8 mouse cellular contexts compared by ENCODE assay signal in genomic region chr17:27856798-27857648, GRCm38 (mm10). TPM values are rescaled to one million over a fixed set of nuclear protein-coding genes. Genes with fewer than 3 reads are reported as not detected.
DNase-seq lines count a peak whose midpoint lies in the region; ATAC-seq lines count a peak whose summit lies in the region.

No protein-coding gene starts in this region.

- peak overlapping the region; percentile 81 for H3K27ac ChIP-seq in intestine, embryonic 16.5 days (ENCODE audit: low read length)
- peak overlapping the region; percentile 90 for H3K27ac ChIP-seq in limb, embryonic 15.5 days
- peak overlapping the region; percentile 89 for H3K27ac ChIP-seq in midbrain, embryonic 15.5 days

- peaks cover 3% of the 10 kb centered on the region; the same call in 1 of the 2 replicates for H3K36me3 ChIP-seq in intestine, embryonic 16.5 days (ENCODE audit: control insufficient read depth, insufficient read depth, low read length)
- peaks cover 24% of the 10 kb centered on the region for H3K36me3 ChIP-seq in limb, embryonic 15.5 days
- peaks cover 12% of the 10 kb centered on the region for H3K36me3 ChIP-seq in midbrain, embryonic 15.5 days (replicated peaks)

- WGBS in intestine, embryonic 16.5 days: 1% methylated on average over 52 of the region's 52 CpGs
- 1% methylated on average over 52 of the region's 52 CpGs for WGBS in limb, embryonic 15.5 days
- WGBS in midbrain, embryonic 15.5 days: 1% methylated on average over 50 of the region's 52 CpGs

- H3K9ac ChIP-seq in intestine, embryonic 16.5 days (ENCODE audit: low read depth, low read length): peak overlapping the region; percentile 92
- H3K9ac ChIP-seq in limb, embryonic 15.5 days: peak overlapping the region; percentile 80
- H3K9ac ChIP-seq in midbrain, embryonic 15.5 days: peak overlapping the region; percentile 85

- no peaks in the 10 kb centered on the region for H3K27me3 ChIP-seq in intestine, embryonic 16.5 days (replicated peaks; ENCODE audit: control insufficient read depth, insufficient read depth, low read length)
- no peaks in the 10 kb centered on the region for H3K27me3 ChIP-seq in limb, embryonic 15.5 days
- H3K27me3 ChIP-seq in midbrain, embryonic 15.5 days (replicated peaks): no peaks in the 10 kb centered on the region

- H3K4me1 ChIP-seq in intestine, embryonic 16.5 days (ENCODE audit: control insufficient read depth, insufficient read depth, low read length): peaks cover 18% of the 10 kb centered on the region
- H3K4me1 ChIP-seq in limb, embryonic 15.5 days: peaks cover 22% of the 10 kb centered on the region
- peaks cover 27% of the 10 kb centered on the region for H3K4me1 ChIP-seq in midbrain, embryonic 15.5 days

- peak; percentile 23 to 39 for DNase-seq in left cerebral cortex, adult 18-20 months (ENCODE audit: low spot score in 2 of 2)
- no peak for DNase-seq in left cerebral cortex, adult 11 months (ENCODE audit: low spot score)
- DNase-seq in embryo, embryonic 11.5 days (ENCODE audit: low read depth, low spot score): peak; percentile 37
- DNase-seq in spleen, postnatal 14 days (ENCODE audit: low spot score in 2 of 2): peak; percentile 23 to 49

- H3K9me3 ChIP-seq in intestine, embryonic 16.5 days (ENCODE audit: control insufficient read depth, low read length): no peaks in the 10 kb centered on the region
- H3K9me3 ChIP-seq in limb, embryonic 15.5 days: no peaks in the 10 kb centered on the region
- no peaks in the 10 kb centered on the region for H3K9me3 ChIP-seq in midbrain, embryonic 15.5 days

- ATAC-seq in granulocyte monocyte progenitor cell, adult 5-6 weeks (replicated peaks; ENCODE audit: poor library complexity, severe bottlenecking): peak; percentile 60
- ATAC-seq in intestine, embryonic 16.5 days: peak; percentile 78
- peak; percentile 43 for ATAC-seq in limb, embryonic 15.5 days (ENCODE audit: insufficient number of reproducible peaks, low FRiP score, low TSS enrichment, low read depth)
- ATAC-seq in midbrain, embryonic 15.5 days (replicated peaks): peak; percentile 71

- peak overlapping the region; percentile 92 for H3K4me2 ChIP-seq in intestine, embryonic 16.5 days (ENCODE audit: low read depth, low read length)
- H3K4me2 ChIP-seq in limb, embryonic 15.5 days: peak overlapping the region; percentile 79
- peak overlapping the region; percentile 74 for H3K4me2 ChIP-seq in midbrain, embryonic 15.5 days

- H3K4me3 ChIP-seq in intestine, embryonic 16.5 days (ENCODE audit: low read length): peak overlapping the region; percentile 94
- peak overlapping the region; percentile 90 for H3K4me3 ChIP-seq in limb, embryonic 15.5 days
- H3K4me3 ChIP-seq in midbrain, embryonic 15.5 days: peak overlapping the region; percentile 81

RNA-seq across cellular contexts. Expression of gene Uhrf1bp1, which starts 0.8 kb away (rescaled TPM):
- 10 to 100 TPM; 21.3 to 23.3 TPM for total RNA-seq in left cerebral cortex, adult 18-20 months (2021)
- 13.6 and 19.4 TPM in 2 replicates for total RNA-seq in granulocyte monocyte progenitor cell, adult 5-6 weeks (2014; fragmentation: Nextera tagmentation)
- 6.7 and 6.9 TPM in 2 replicates for total RNA-seq in granulocyte monocyte progenitor cell, adult 5-6 weeks (2017)
- 2.3 and 2.9 TPM in 2 replicates for polyA plus RNA-seq in intestine, embryonic 16.5 days (2015; fragmentation: Nextera tagmentation; extraction: Ambion mirVana)
- 4.5 and 5.7 TPM in 2 replicates for polyA plus RNA-seq in limb, embryonic 15.5 days (2015; fragmentation: Nextera tagmentation; extraction: Ambion mirVana)
- polyA plus RNA-seq in midbrain, embryonic 15.5 days (2015; fragmentation: Nextera tagmentation; extraction: Ambion mirVana): 7.0 and 7.1 TPM in 2 replicates

RNA-seq across cellular contexts. Expression of gene Snrpc, which starts 19.1 kb away (rescaled TPM):
- total RNA-seq in left cerebral cortex, adult 18-20 months (2021): 10 to 100 TPM; 43.5 to 44.7 TPM
- 132 and 184 TPM in 2 replicates for total RNA-seq in granulocyte monocyte progenitor cell, adult 5-6 weeks (2014; fragmentation: Nextera tagmentation)
- total RNA-seq in granulocyte monocyte progenitor cell, adult 5-6 weeks (2017): 117 and 161 TPM in 2 replicates
- polyA plus RNA-seq in intestine, embryonic 16.5 days (2015; fragmentation: Nextera tagmentation; extraction: Ambion mirVana): 218 and 242 TPM in 2 replicates
- 270 and 277 TPM in 2 replicates for polyA plus RNA-seq in limb, embryonic 15.5 days (2015; fragmentation: Nextera tagmentation; extraction: Ambion mirVana)
- polyA plus RNA-seq in midbrain, embryonic 15.5 days (2015; fragmentation: Nextera tagmentation; extraction: Ambion mirVana): 204 and 212 TPM in 2 replicates

RNA-seq across cellular contexts. Expression of gene D17Wsu92e, which starts 36.6 kb away (rescaled TPM):
- total RNA-seq in left cerebral cortex, adult 18-20 months (2021): 100 to 1,000 TPM; 221 to 223 TPM
- total RNA-seq in granulocyte monocyte progenitor cell, adult 5-6 weeks (2014; fragmentation: Nextera tagmentation): 47.9 and 51.2 TPM in 2 replicates
- total RNA-seq in granulocyte monocyte progenitor cell, adult 5-6 weeks (2017): 46.3 and 50.6 TPM in 2 replicates
- polyA plus RNA-seq in intestine, embryonic 16.5 days (2015; fragmentation: Nextera tagmentation; extraction: Ambion mirVana): 14.7 and 20.8 TPM in 2 replicates
- 16.4 and 17.0 TPM in 2 replicates for polyA plus RNA-seq in limb, embryonic 15.5 days (2015; fragmentation: Nextera tagmentation; extraction: Ambion mirVana)
- 10.9 and 11.4 TPM in 2 replicates for polyA plus RNA-seq in midbrain, embryonic 15.5 days (2015; fragmentation: Nextera tagmentation; extraction: Ambion mirVana)

RNA-seq across cellular contexts. Expression of gene Anks1, which starts 52.1 kb away (rescaled TPM):
- total RNA-seq in left cerebral cortex, adult 18-20 months (2021): 10 to 100 TPM; 39.5 to 44.5 TPM
- 49.0 and 66.4 TPM in 2 replicates for total RNA-seq in granulocyte monocyte progenitor cell, adult 5-6 weeks (2014; fragmentation: Nextera tagmentation)
- total RNA-seq in granulocyte monocyte progenitor cell, adult 5-6 weeks (2017): 31.9 and 34.9 TPM in 2 replicates
- 10.0 and 11.4 TPM in 2 replicates for polyA plus RNA-seq in intestine, embryonic 16.5 days (2015; fragmentation: Nextera tagmentation; extraction: Ambion mirVana)
- 12.3 and 13.0 TPM in 2 replicates for polyA plus RNA-seq in limb, embryonic 15.5 days (2015; fragmentation: Nextera tagmentation; extraction: Ambion mirVana)
- 68.2 and 71.9 TPM in 2 replicates for polyA plus RNA-seq in midbrain, embryonic 15.5 days (2015; fragmentation: Nextera tagmentation; extraction: Ambion mirVana)

RNA-seq across cellular contexts. Expression of gene Taf11, which starts 52.6 kb away (rescaled TPM):
- total RNA-seq in left cerebral cortex, adult 18-20 months (2021): 10 to 100 TPM; 47.6 to 49.3 TPM
- 39.9 and 46.9 TPM in 2 replicates for total RNA-seq in granulocyte monocyte progenitor cell, adult 5-6 weeks (2014; fragmentation: Nextera tagmentation)
- total RNA-seq in granulocyte monocyte progenitor cell, adult 5-6 weeks (2017): 35.7 and 44.0 TPM in 2 replicates
- 41.5 and 51.6 TPM in 2 replicates for polyA plus RNA-seq in intestine, embryonic 16.5 days (2015; fragmentation: Nextera tagmentation; extraction: Ambion mirVana)
- polyA plus RNA-seq in limb, embryonic 15.5 days (2015; fragmentation: Nextera tagmentation; extraction: Ambion mirVana): 59.0 and 60.9 TPM in 2 replicates
- 58.1 and 63.1 TPM in 2 replicates for polyA plus RNA-seq in midbrain, embryonic 15.5 days (2015; fragmentation: Nextera tagmentation; extraction: Ambion mirVana)
